Mouse (Mus musculus): ENCODE data around the gene Strn4. TPM values are rescaled to one million over a fixed set of nuclear protein-coding genes. Genes with fewer than 3 reads are reported as not detected.

Strn4 gene
- total RNA-seq, 2 experiments from 2014 or later: 22.6 to 29.3 TPM

- DNase-seq: no peak
- intact Hi-C loops (cut with DNase I; ENCODE audit: low total_unique reads): no loop called here
Measured at GRCm38 (mm10) chr7:16808647-16809046, 7.0 kb upstream of the Strn4 start.

GRCm38 (mm10) chr7:16809739-16810138 is 6.0 kb upstream of the Strn4 start:
- intact Hi-C loops (cut with DNase I; ENCODE audit: low total_unique reads): no loop called here
- DNase-seq: peak; percentile 63

GRCm38 (mm10) chr7:16810399-16810919 is 5.2 kb upstream of the Strn4 start:
- intact Hi-C loops (cut with DNase I; ENCODE audit: low total_unique reads): no loop called here
- DNase-seq: no peak

- no peak for DNase-seq
- intact Hi-C loops (cut with DNase I; ENCODE audit: low total_unique reads): no loop called here
Measured at GRCm38 (mm10) chr7:16810920-16811648, 4.6 kb upstream of the Strn4 start.

GRCm38 (mm10) chr7:16811649-16812070 is 4.0 kb upstream of the Strn4 start:
- intact Hi-C loops (cut with DNase I; ENCODE audit: low total_unique reads): no loop called here

GRCm38 (mm10) chr7:16812505-16812904 is 3.2 kb upstream of the Strn4 start:
- DNase-seq: no peak
- intact Hi-C loops (cut with DNase I; ENCODE audit: low total_unique reads): no loop called here

More at GRCm38 (mm10) chr7:16811649-16812070, 4.0 kb upstream of the Strn4 start:
- no peak for DNase-seq

GRCm38 (mm10) chr7:16816078-16816474 is 387 bp downstream of the Strn4 start:
- peak; percentile 81 for DNase-seq

GRCm38 (mm10) chr7:16816475-16817122 is 910 bp downstream of the Strn4 start, which contains the start of gene Fkrp:
TSS of gene Fkrp (minus strand) at chr7:16816732.
- intact Hi-C loops (cut with DNase I; ENCODE audit: low total_unique reads): no loop called here
- DNase-seq: peak; percentile 63

More at GRCm38 (mm10) chr7:16816078-16816474, 387 bp downstream of the Strn4 start:
- intact Hi-C loops (cut with DNase I; ENCODE audit: low total_unique reads): no loop called here

GRCm38 (mm10) chr7:16817693-16818092 is 2.0 kb downstream of the Strn4 start:
- DNase-seq: no peak
- intact Hi-C loops (cut with DNase I; ENCODE audit: low total_unique reads): no loop called here

GRCm38 (mm10) chr7:16819794-16820193 is 4.1 kb downstream of the Strn4 start:
- intact Hi-C loops (cut with DNase I; ENCODE audit: low total_unique reads): loop anchor here (5.0 kb wide), 1 partner anchor 38 kb away; no protein-coding TSS in a partner anchor
- no peak for DNase-seq

GRCm38 (mm10) chr7:16820271-16820763 is 4.6 kb downstream of the Strn4 start:
- no peak for DNase-seq
- intact Hi-C loops (cut with DNase I; ENCODE audit: low total_unique reads): loop anchor here (5.0 kb wide), 1 partner anchor 37 kb away; no protein-coding TSS in a partner anchor

GRCm38 (mm10) chr7:16821091-16821490 is 5.4 kb downstream of the Strn4 start:
- intact Hi-C loops (cut with DNase I; ENCODE audit: low total_unique reads): loop anchor here (5.0 kb wide), 1 partner anchor 36 kb away; no protein-coding TSS in a partner anchor
- DNase-seq: no peak

GRCm38 (mm10) chr7:16821669-16822101 is 6.0 kb downstream of the Strn4 start:
- DNase-seq: no peak

GRCm38 (mm10) chr7:16823734-16824133 is 8.0 kb downstream of the Strn4 start:
- intact Hi-C loops (cut with DNase I; ENCODE audit: low total_unique reads): loop anchor here (5.0 kb wide), 1 partner anchor 34 kb away; no protein-coding TSS in a partner anchor
- DNase-seq: no peak

More at GRCm38 (mm10) chr7:16821669-16822101, 6.0 kb downstream of the Strn4 start:
- intact Hi-C loops (cut with DNase I; ENCODE audit: low total_unique reads): loop anchor here (5.0 kb wide), 1 partner anchor 36 kb away; no protein-coding TSS in a partner anchor

GRCm38 (mm10) chr7:16825785-16826184 is 10.1 kb downstream of the Strn4 start:
- DNase-seq: no peak
- intact Hi-C loops (cut with DNase I; ENCODE audit: low total_unique reads): loop anchor here (5.0 kb wide), 1 partner anchor 82 kb away; the partner anchor contains the start of gene Ptgir

- intact Hi-C loops (cut with DNase I; ENCODE audit: low total_unique reads): loop anchor here (5.0 kb wide), 1 partner anchor 81 kb away; the partner anchor contains the start of gene Ptgir
- DNase-seq: no peak
Measured at GRCm38 (mm10) chr7:16826571-16826970, 10.9 kb downstream of the Strn4 start.

- intact Hi-C loops (cut with DNase I; ENCODE audit: low total_unique reads): loop anchor here (5.0 kb wide), 1 partner anchor 80 kb away; the partner anchor contains the start of gene Ptgir
- no peak for DNase-seq
Measured at GRCm38 (mm10) chr7:16827274-16827673, 11.6 kb downstream of the Strn4 start.

- intact Hi-C loops (cut with DNase I; ENCODE audit: low total_unique reads): no loop called here
- no peak for DNase-seq
Measured at GRCm38 (mm10) chr7:16830449-16830848, 14.8 kb downstream of the Strn4 start.

- DNase-seq: no peak
- intact Hi-C loops (cut with DNase I; ENCODE audit: low total_unique reads): no loop called here
Measured at GRCm38 (mm10) chr7:16837916-16838803, 22.5 kb downstream of the Strn4 start.

Measured in gastrocnemius, postnatal 14 days (tissue).